Mouse (Mus musculus) megakaryocyte, embryonic 14.5 days (primary cell): ENCODE measurements around the gene Sypl.

Experiments used
- FLI1 ChIP-seq: IDR thresholded peaks from 2 replicates; pipeline ENCODE4 v1.6.1; 2012; ENCODE audit warnings: low read length, inconsistent platforms, mixed read lengths
- GATA1 ChIP-seq: IDR thresholded peaks from 3 replicates; pipeline ENCODE4 v1.6.1; 2012; ENCODE audit warnings: mixed read lengths, low read length, inconsistent platforms, borderline replicate concordance

GRCm38 (mm10) chr12:33015103-33015502 lies 61.4 kb downstream of the Sypl start:
- TF ChIP-seq FLI1: no peak
- no peak for TF ChIP-seq GATA1
